Mouse (Mus musculus) liver, embryonic 14.5 days (tissue): ENCODE measurements around the gene Peak1. TPM values are rescaled to one million over a fixed set of nuclear protein-coding genes. Genes with fewer than 3 reads are reported as not detected.

Experiments used
- ATAC-seq: fragments of 200-750 bp; cut with Nextera tagmentation; 2 replicates; pipeline ENCODE4 v1.8.0; 2017; ENCODE audit warnings: moderate number of reproducible peaks, mild to moderate bottlenecking, moderate library complexity; ENCODE audit not compliant: insufficient read depth
- DNase-seq, 3 experiments: peaks; one replicate each; pipeline ENCODE4 v3.0.0-alpha.2; 2012 to 2013; ENCODE audit warnings: low read depth in 3 of 3, low spot score in 3 of 3
- H3K27ac ChIP-seq: fragments of 300-500 bp; sonication (generic); 2 replicates; pipeline ENCODE4 v1.5.1; 2014; ENCODE audit warnings: moderate library complexity, mild to moderate bottlenecking, control low read depth, inconsistent platforms
- H3K27me3 ChIP-seq: fragments of 300-500 bp; sonication (generic); 2 replicates; pipeline ENCODE4 v1.6.1; 2014; ENCODE audit warnings: mild to moderate bottlenecking, low read length, moderate library complexity; ENCODE audit not compliant: control insufficient read depth, insufficient read depth
- H3K36me3 ChIP-seq: fragments of 300-500 bp; sonication (generic); replicated peaks from 2 replicates; pipeline ENCODE4 v1.6.1; 2014; ENCODE audit warnings: low read depth; ENCODE audit not compliant: control insufficient read depth, insufficient read depth
- H3K4me1 ChIP-seq, 2 experiments: fragments of 200-500 bp in 1 of 2; fragments of 300-500 bp in 1 of 2; sonication (generic) in 1 of 2; replicated peaks; 2 replicates each; pipeline ENCODE4 v1.6.1; 2012 to 2014; ENCODE audit warnings: antibody characterized with exemption in 1 of 2, inconsistent platforms in 1 of 2, low read length in 1 of 2; ENCODE audit not compliant: control insufficient read depth in 2 of 2, insufficient read depth in 2 of 2
- H3K4me2 ChIP-seq: fragments of 300-500 bp; sonication (generic); 2 replicates; pipeline ENCODE4 v1.6.1; 2014; ENCODE audit warnings: low read depth, mild to moderate bottlenecking, control low read depth, moderate library complexity
- H3K4me3 ChIP-seq, 2 experiments: fragments of 200-500 bp in 1 of 2; fragments of 300-500 bp in 1 of 2; sonication (generic) in 1 of 2; 2 replicates each; pipeline ENCODE4 v1.5.1; 2012 to 2014; ENCODE audit warnings: low read depth in 2 of 2, low read length in 2 of 2, mild to moderate bottlenecking in 2 of 2, control low read depth in 1 of 2, inconsistent platforms in 1 of 2, moderate library complexity in 1 of 2; ENCODE audit not compliant: insufficient read depth in 1 of 2
- H3K9ac ChIP-seq: fragments of 300-500 bp; sonication (generic); replicated peaks from 2 replicates; pipeline ENCODE4 v1.6.1; 2014; ENCODE audit warnings: mild to moderate bottlenecking, control low read depth, moderate library complexity
- H3K9me3 ChIP-seq: fragments of 300-500 bp; sonication (generic); 2 replicates; pipeline ENCODE4 v1.6.1; 2016; ENCODE audit warnings: low read length, mixed read lengths; ENCODE audit not compliant: control insufficient read depth
- CTCF ChIP-seq: IDR thresholded peaks from 2 replicates; pipeline ENCODE4 v1.5.1; 2016; ENCODE audit warnings: antibody characterized with exemption, low read depth, control low read depth
- EP300 ChIP-seq: IDR thresholded peaks from 2 replicates; pipeline ENCODE4 v1.6.1; 2016; ENCODE audit warnings: antibody characterized with exemption, low read depth
- WGBS: fragments of 180-500 bp; shearing (Covaris S2); extraction: QIAGEN DNeasy Blood & Tissue Kit; methylation state at CpG from one replicate; pipeline ENCODE4 v1.1.7; 2014; ENCODE audit not compliant: insufficient replicate concordance; 5-methylcytosine and 5-hydroxymethylcytosine counted together
- polyA plus RNA-seq, 2 experiments: library from polyadenylated mRNA; depleted of rRNA in 1 of 2; stranded (reverse) in 1 of 2; unstranded in 1 of 2; fragments of >200 nt; fragmentation: Nextera tagmentation in 1 of 2; extraction: Ambion mirVana in 1 of 2; gene quantifications; 2 replicates each; pipeline versions ENCODE4 v1.2.1 to v1.2.3; 2012 to 2014

The Peak1 gene
- polyA plus RNA-seq, 2 experiments = 1.8 to 2.3 TPM

- no peaks in the 10 kb centered on the region for H3K4me1 ChIP-seq
- no peaks in the 10 kb centered on the region for H3K36me3 ChIP-seq
- no peak overlapping the region for H3K27ac ChIP-seq
- H3K4me2 ChIP-seq = no peak overlapping the region
- H3K27me3 ChIP-seq = no peaks in the 10 kb centered on the region
- 78% methylated on average over 20 of the region's 20 CpGs for whole genome bisulfite sequencing
- no peak overlapping the region for H3K4me3 ChIP-seq
- no peak for ATAC-seq
- no peak for TF ChIP-seq EP300
- no peak for TF ChIP-seq CTCF
- H3K9me3 ChIP-seq = peaks cover 5% of the 10 kb centered on the region
- no peak for DNase-seq
- H3K9ac ChIP-seq = no peak overlapping the region
Observed at GRCm38 (mm10) chr9:56257227-56258000, 160.5 kb downstream of the Peak1 start.

GRCm38 (mm10) chr9:56255676-56256432, 162.0 kb downstream of the Peak1 start:
- Histone ChIP-seq H3K4me2 (no peak overlapping the region), H3K9ac (no peak overlapping the region), H3K27ac (no peak overlapping the region), H3K9me3 (peaks cover 5% of the 10 kb centered on the region), H3K36me3 (no peaks in the 10 kb centered on the region), H3K4me3 (no peak overlapping the region), H3K4me1 (no peaks in the 10 kb centered on the region), H3K27me3 (no peaks in the 10 kb centered on the region)
- ATAC-seq (no peak), DNase-seq (no peak)
- TF ChIP-seq CTCF (no peak), EP300 (no peak)
- 67% methylated on average over 6 of the region's 6 CpGs for WGBS

GRCm38 (mm10) chr9:56244336-56244735, 173.5 kb downstream of the Peak1 start:
- Histone ChIP-seq H3K9ac (no peak overlapping the region), H3K27ac (no peak overlapping the region), H3K4me2 (no peak overlapping the region), H3K27me3 (no peaks in the 10 kb centered on the region), H3K9me3 (no peaks in the 10 kb centered on the region), H3K36me3 (no peaks in the 10 kb centered on the region), H3K4me1 (no peaks in the 10 kb centered on the region; a peak in 2 of 4 replicates), H3K4me3 (no peak overlapping the region)
- DNase-seq (no peak), ATAC-seq (no peak)
- TF ChIP-seq EP300 (no peak), CTCF (no peak)
- WGBS = 78% methylated on average over 8 of the region's 8 CpGs

GRCm38 (mm10) chr9:56243885-56244284, 174.0 kb downstream of the Peak1 start:
- WGBS = 70% methylated on average over 7 of the region's 7 CpGs
- TF ChIP-seq EP300 (no peak), CTCF (no peak)
- H3K27ac ChIP-seq = no peak overlapping the region
- no peak overlapping the region for H3K4me3 ChIP-seq
- H3K9me3 ChIP-seq = no peaks in the 10 kb centered on the region
- no peak overlapping the region for H3K9ac ChIP-seq
- H3K4me2 ChIP-seq = no peak overlapping the region
- no peak for ATAC-seq
- no peaks in the 10 kb centered on the region for H3K36me3 ChIP-seq
- H3K27me3 ChIP-seq = no peaks in the 10 kb centered on the region
- no peak for DNase-seq
- H3K4me1 ChIP-seq = no peaks in the 10 kb centered on the region; a peak in 2 of 4 replicates

- TF ChIP-seq CTCF (no peak), EP300 (no peak)
- H3K4me2 ChIP-seq = no peak overlapping the region
- no peaks in the 10 kb centered on the region for H3K27me3 ChIP-seq
- ATAC-seq (no peak), DNase-seq (no peak)
- no peaks in the 10 kb centered on the region for H3K9me3 ChIP-seq
- H3K27ac ChIP-seq = no peak overlapping the region
- H3K4me1 ChIP-seq = no peaks in the 10 kb centered on the region; a peak in 2 of 4 replicates
- H3K9ac ChIP-seq = no peak overlapping the region
- H3K4me3 ChIP-seq = no peak overlapping the region
- H3K36me3 ChIP-seq = no peaks in the 10 kb centered on the region
- 68% methylated on average over 3 of the region's 3 CpGs for WGBS
Observed at GRCm38 (mm10) chr9:56242686-56243085, 175.2 kb downstream of the Peak1 start.
